Mouse (Mus musculus): Measurements from ENCODE around the gene Clcn6. TPM values are rescaled to one million over a fixed set of nuclear protein-coding genes. Genes with fewer than 3 reads are reported as not detected.
"Not testable (repeated sequence)": the region's sequence is repeated elsewhere in the genome, so short reads cannot be mapped to it uniquely, and the experiment has no call there.

Clcn6 gene
- polyA plus RNA-seq, 1 experiment from 2014 or later = 32.4 TPM

- not testable (repeated sequence) for ATAC-seq (ENCODE audit: low read depth); H3K4me2 ChIP-seq; H3K9me3 ChIP-seq; H3K27ac ChIP-seq (replicated peaks); H3K9ac ChIP-seq; H3K27me3 ChIP-seq; H3K4me1 ChIP-seq (replicated peaks); H3K4me3 ChIP-seq
- H3K36me3 ChIP-seq = peaks cover 96% of the 10 kb centered on the region
- 96% methylated on average over 3 of the region's 3 CpGs for WGBS
Measured at GRCm38 (mm10) chr4:148050396-148050914, 11.8 kb upstream of the Clcn6 start.

DNA sequence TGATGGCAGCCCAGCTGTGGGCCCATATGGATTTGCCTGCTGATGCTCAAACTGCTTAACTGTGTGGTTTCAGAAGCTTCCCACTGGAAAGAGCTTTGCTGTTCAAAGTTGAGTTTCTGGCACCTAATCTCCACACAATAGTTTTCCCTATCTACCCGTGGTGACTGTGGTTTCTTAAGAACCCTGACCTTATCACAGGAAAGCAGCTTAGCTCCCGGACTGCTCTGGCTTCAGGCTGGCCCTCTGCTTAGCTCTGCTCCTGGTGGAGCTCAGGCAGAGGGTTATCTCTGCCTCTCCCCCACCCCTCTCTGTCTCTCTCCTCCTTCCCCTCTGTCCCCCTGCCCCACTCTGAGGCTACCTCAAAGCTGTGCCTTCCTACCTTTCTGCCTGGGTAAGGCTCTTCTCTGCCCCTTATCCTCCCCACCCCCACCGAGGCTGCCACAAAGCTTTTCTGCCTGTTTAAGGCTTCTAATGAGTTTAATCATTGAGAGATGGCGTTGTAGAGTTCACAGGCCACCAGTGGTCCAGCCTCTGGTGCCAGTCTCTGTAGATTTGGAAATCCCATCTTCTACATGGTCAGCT lies 7.9 kb upstream of the Clcn6 start:
- Histone ChIP-seq H3K4me3 (no peak overlapping the region), H3K36me3 (peaks cover 73% of the 10 kb centered on the region), H3K27ac (replicated peaks) (no peak overlapping the region), H3K9me3 (no peaks in the 10 kb centered on the region), H3K4me1 (replicated peaks) (peaks cover 25% of the 10 kb centered on the region), H3K9ac (no peak overlapping the region), H3K4me2 (no peak overlapping the region), H3K27me3 (no peaks in the 10 kb centered on the region)
- ATAC-seq (ENCODE audit: low read depth) = no peak
- WGBS = 78% methylated on average over 4 of the region's 4 CpGs

DNA sequence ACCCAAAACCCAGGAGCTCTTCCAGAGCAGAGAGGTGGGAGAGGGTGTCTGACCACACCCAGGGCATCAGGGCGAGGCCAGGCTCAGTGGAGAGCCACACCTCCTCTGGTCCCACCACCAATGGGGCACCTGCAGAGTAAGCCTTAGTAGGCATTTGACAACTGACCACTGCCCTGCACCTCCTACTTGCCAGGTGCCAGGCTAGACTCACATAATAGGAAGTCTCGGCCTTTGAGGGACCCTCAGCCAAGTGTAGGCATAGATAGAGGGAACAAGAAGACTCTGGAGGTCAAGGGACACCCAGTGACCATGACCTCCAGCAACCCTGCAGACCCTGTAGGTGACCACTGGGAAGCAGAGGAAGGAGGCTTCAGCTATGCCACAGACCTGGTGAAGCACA lies 5.5 kb upstream of the Clcn6 start:
- WGBS = 94% methylated on average over 2 of the region's 2 CpGs
- H3K4me3 ChIP-seq = no peak overlapping the region
- peaks cover 50% of the 10 kb centered on the region for H3K4me1 ChIP-seq (replicated peaks)
- H3K27ac ChIP-seq (replicated peaks) = no peak overlapping the region
- H3K27me3 ChIP-seq = no peaks in the 10 kb centered on the region
- no peak for ATAC-seq (ENCODE audit: low read depth)
- no peak overlapping the region for H3K4me2 ChIP-seq
- no peak overlapping the region for H3K9ac ChIP-seq
- no peaks in the 10 kb centered on the region for H3K9me3 ChIP-seq
- H3K36me3 ChIP-seq = peaks cover 49% of the 10 kb centered on the region

DNA sequence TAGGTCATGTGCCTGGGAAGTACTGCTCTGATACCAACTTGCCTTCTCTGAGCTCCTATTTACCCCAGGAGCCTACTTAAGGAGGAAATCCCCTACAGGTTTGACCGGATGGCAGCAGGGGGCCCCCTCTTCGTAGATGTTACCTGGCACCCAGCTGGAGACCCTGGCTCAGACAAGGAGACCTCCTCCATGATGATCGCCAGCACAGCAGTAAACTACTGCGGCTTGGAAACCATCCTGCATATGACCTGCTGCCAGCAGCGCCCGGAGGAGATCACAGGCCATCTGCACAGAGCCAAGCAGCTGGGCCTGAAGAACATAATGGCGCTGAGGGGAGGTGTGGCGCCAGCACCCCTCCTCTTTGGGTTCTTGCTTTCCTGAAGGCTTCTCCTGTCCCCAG lies 4.7 kb upstream of the Clcn6 start:
- not testable (repeated sequence) for H3K27ac ChIP-seq (replicated peaks); H3K27me3 ChIP-seq; ATAC-seq (ENCODE audit: low read depth); H3K4me3 ChIP-seq; H3K9me3 ChIP-seq
- 68% methylated on average over 6 of the region's 8 CpGs for whole genome bisulfite sequencing
- H3K36me3 ChIP-seq = peaks cover 41% of the 10 kb centered on the region
- H3K4me2 ChIP-seq = peak overlapping the region; percentile 90; the same call in 1 of the 2 replicates
- H3K4me1 ChIP-seq (replicated peaks) = peaks cover 50% of the 10 kb centered on the region
- peak overlapping the region; percentile 32; the same call in 1 of the 2 replicates for H3K9ac ChIP-seq

GRCm38 (mm10) chr4:148041611-148042191 lies 3.1 kb upstream of the Clcn6 start:
- ATAC-seq (ENCODE audit: low read depth) = no peak
- peaks cover 62% of the 10 kb centered on the region for H3K4me1 ChIP-seq (replicated peaks)

GRCm38 (mm10) chr4:148040933-148041610 lies 2.5 kb upstream of the Clcn6 start:
- Histone ChIP-seq H3K27me3 (no peaks in the 10 kb centered on the region), H3K9ac (peak overlapping the region; percentile 79), H3K36me3 (peaks cover 30% of the 10 kb centered on the region), H3K27ac (replicated peaks) (peak overlapping the region; percentile 86), H3K4me2 (peak overlapping the region; percentile 90), H3K4me3 (peak overlapping the region; percentile 74), H3K9me3 (no peaks in the 10 kb centered on the region), H3K4me1 (replicated peaks) (peaks cover 60% of the 10 kb centered on the region)
- peak; percentile 21 for ATAC-seq (ENCODE audit: low read depth)
- WGBS = under 1% methylated on average over 19 of the region's 19 CpGs

More at GRCm38 (mm10) chr4:148041611-148042191, 3.1 kb upstream of the Clcn6 start:
- Histone ChIP-seq H3K27me3 (no peaks in the 10 kb centered on the region), H3K9me3 (no peaks in the 10 kb centered on the region), H3K4me2 (peak overlapping the region; percentile 90), H3K27ac (replicated peaks) (peak overlapping the region; percentile 86), H3K4me3 (peak overlapping the region; percentile 74), H3K36me3 (peaks cover 29% of the 10 kb centered on the region), H3K9ac (peak overlapping the region; percentile 79)
- 8% methylated on average over 16 of the region's 16 CpGs for WGBS

GRCm38 (mm10) chr4:148040029-148040830 lies 1.6 kb upstream of the Clcn6 start:
- Histone ChIP-seq H3K4me3 (peak overlapping the region; percentile 74), H3K9me3 (no peaks in the 10 kb centered on the region), H3K27me3 (no peaks in the 10 kb centered on the region), H3K27ac (replicated peaks) (peak overlapping the region; percentile 86), H3K9ac (peak overlapping the region; percentile 79), H3K36me3 (peaks cover 27% of the 10 kb centered on the region), H3K4me2 (peak overlapping the region; percentile 90), H3K4me1 (replicated peaks) (peaks cover 60% of the 10 kb centered on the region)
- 56% methylated on average over 15 of the region's 15 CpGs for WGBS
- no peak for ATAC-seq (ENCODE audit: low read depth)

DNA sequence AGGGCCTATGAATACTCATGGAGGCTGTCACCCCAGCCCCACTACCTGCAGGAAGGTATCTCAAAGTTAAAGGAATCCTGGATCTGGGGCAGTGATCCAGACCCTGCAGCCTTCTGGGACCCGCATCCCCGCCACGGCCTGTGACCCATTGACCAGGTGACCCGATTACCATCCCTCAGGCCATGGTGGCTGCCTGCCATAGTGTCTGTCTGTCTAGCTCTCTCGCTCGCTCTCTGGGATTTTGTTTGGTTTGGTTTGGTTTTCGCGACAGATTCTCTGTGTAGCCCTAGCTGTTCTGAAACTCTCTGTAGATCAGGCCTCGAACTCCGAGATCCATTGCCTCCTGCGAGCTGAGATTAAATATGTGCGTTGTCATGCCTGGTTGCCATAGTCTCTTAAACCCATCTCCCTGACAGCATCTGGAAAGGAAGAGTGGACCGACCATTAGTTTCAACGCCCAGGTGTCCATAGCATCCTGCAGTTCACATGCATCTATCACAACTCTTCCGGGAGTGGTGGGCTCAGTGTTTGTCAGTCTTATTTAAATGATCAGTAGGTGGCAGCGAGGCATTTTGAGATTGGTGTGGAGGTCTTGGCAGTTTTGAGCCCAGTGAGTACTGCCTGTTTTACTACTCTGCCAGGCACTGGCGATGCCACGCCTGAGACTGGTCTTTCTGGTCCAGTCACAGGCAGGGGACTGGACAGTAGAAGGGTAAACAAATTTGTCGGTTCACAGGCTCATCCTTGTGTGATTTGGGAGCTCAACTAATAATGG lies 820 bp upstream of the Clcn6 start:
- Histone ChIP-seq H3K4me2 (peak overlapping the region; percentile 90), H3K9me3 (no peaks in the 10 kb centered on the region), H3K4me3 (peak overlapping the region; percentile 74), H3K4me1 (replicated peaks) (peaks cover 60% of the 10 kb centered on the region), H3K36me3 (peaks cover 26% of the 10 kb centered on the region), H3K27ac (replicated peaks) (peak overlapping the region; percentile 86), H3K27me3 (no peaks in the 10 kb centered on the region), H3K9ac (peak overlapping the region; percentile 76)
- ATAC-seq (ENCODE audit: low read depth) = no peak; the same call in 1 of the 2 replicates
- WGBS = 22% methylated on average over 19 of the region's 19 CpGs

DNA sequence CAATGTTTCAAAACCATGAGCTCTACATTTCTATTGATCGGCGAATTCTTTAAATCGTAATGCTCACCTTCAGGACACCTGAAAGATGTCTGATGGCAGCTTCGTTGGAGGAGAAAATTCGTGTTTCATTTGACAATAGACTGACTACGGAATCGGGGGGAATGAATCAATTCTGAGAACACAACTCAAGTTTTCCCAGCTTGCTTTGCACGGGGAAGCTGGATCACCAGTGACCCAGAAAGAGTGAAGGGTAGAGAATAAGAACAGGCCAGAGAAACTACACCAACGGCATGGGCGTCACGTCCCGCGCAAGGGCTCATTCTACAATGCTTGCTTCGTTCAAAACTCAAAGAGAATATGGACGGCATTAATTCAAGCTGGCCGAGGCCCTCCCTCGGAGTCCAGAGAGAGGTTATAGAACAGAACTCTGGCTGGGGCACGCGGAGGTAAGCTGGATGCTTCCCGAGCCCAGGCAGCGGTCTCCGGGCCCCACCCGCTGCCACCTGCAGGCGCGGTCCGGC lies 482 bp downstream of the Clcn6 start:
- Histone ChIP-seq H3K4me3 (peak overlapping the region; percentile 74), H3K4me2 (peak overlapping the region; percentile 67), H3K4me1 (replicated peaks) (peaks cover 58% of the 10 kb centered on the region), H3K36me3 (peaks cover 29% of the 10 kb centered on the region), H3K27ac (replicated peaks) (peak overlapping the region; percentile 89), H3K27me3 (no peaks in the 10 kb centered on the region), H3K9ac (peak overlapping the region; percentile 86), H3K9me3 (no peaks in the 10 kb centered on the region)
- 6% methylated on average over 26 of the region's 26 CpGs for WGBS
- no peak for ATAC-seq (ENCODE audit: low read depth)

DNA sequence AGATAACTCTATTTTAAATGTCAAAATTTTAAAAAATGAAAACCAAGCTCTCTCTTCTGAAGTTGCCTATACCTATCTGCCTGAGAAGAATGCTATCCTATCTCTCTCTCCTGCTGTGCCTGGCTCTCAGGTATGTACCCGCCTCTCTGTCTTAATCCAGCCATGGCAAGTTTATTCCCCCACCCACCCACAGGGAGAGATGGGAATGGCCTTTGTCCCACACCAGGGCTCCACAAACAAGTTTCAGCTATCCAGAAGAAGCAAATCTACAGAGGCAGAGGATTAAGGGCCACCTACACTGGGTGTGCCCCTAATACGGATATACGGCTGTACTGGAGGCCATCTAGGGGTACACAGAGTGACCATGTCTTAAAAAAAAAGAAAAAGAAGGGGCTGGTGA lies 3.2 kb downstream of the Clcn6 start:
- Histone ChIP-seq H3K4me2 (no peak overlapping the region), H3K27ac (replicated peaks) (no peak overlapping the region), H3K4me3 (no peak overlapping the region), H3K4me1 (replicated peaks) (peaks cover 31% of the 10 kb centered on the region), H3K36me3 (peaks cover 51% of the 10 kb centered on the region), H3K9me3 (no peaks in the 10 kb centered on the region), H3K27me3 (no peaks in the 10 kb centered on the region), H3K9ac (no peak overlapping the region)
- WGBS = 86% methylated on average over 3 of the region's 3 CpGs
- ATAC-seq (ENCODE audit: low read depth) = no peak

DNA sequence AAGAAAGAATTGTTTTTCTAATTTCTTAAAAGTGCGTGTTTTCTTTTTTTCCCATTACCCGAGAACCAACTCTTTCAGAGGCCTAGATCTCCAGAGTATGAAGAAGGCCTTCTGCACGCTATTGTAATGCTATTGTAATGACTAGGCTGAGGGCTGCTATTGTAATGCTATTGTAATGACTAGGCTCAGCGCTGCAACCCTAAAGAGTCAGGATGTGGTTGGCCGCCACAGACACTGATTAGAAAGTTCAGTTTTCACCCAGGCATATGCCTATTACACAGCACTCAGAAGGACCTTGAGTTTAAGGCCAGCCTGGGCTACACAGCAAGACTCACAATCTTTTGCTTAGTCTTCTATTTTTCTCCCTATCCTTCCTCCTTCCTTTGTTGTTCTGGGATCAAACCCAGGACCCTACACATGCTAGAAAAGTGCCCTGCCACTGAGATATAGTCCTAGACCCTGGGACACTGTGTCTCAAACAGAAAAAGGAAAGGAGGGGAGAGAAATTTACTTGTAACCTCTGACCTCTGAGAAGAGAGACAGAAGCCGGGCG lies 4.7 kb downstream of the Clcn6 start:
- H3K9me3 ChIP-seq = no peaks in the 10 kb centered on the region
- H3K4me3 ChIP-seq = no peak overlapping the region
- no peaks in the 10 kb centered on the region for H3K27me3 ChIP-seq
- peaks cover 17% of the 10 kb centered on the region for H3K4me1 ChIP-seq (replicated peaks)
- no peak for ATAC-seq (ENCODE audit: low read depth)
- no peak overlapping the region for H3K4me2 ChIP-seq
- H3K9ac ChIP-seq = no peak overlapping the region
- no peak overlapping the region for H3K27ac ChIP-seq (replicated peaks)
- 64% methylated on average over 7 of the region's 7 CpGs for WGBS
- peaks cover 58% of the 10 kb centered on the region for H3K36me3 ChIP-seq
